Mouse (Mus musculus): ENCODE data around the gene Mrpl12. TPM values are rescaled to one million over a fixed set of nuclear protein-coding genes. Genes with fewer than 3 reads are reported as not detected.

The Mrpl12 gene
- polyA plus RNA-seq, 1 experiment from 2014 or later, result 162 TPM

DNA sequence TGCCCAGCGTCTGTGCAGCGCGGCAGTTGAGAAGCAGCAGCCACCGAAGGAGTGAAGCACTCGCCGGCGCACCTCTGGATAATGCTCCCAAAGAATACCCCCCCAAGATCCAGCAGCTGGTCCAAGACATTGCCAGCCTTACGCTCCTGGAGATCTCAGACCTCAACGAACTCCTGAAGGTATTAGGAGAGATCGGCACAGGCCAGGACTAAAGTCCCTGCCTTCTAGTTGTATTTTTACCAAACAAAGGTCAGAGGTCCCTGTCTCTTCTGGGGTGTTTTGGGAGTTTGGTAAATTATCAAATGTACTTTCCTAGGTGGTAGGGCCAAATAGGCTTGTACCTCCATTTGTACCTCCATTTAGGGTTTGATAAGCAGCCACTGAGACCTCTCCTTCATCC, 838 bp downstream of the Mrpl12 start:
- Histone ChIP-seq H3K9me3 (replicated peaks; ENCODE audit: control insufficient read depth, low read length) (no peaks in the 10 kb centered on the region), H3K27ac (replicated peaks; ENCODE audit: low read depth, low read length) (no peak overlapping the region), H3K36me3 (replicated peaks; ENCODE audit: control insufficient read depth, insufficient read depth, low read depth, low read length) (peaks cover 18% of the 10 kb centered on the region), H3K4me2 (ENCODE audit: low read depth, low read length) (peak overlapping the region; percentile 76), H3K9ac (replicated peaks; ENCODE audit: low read length) (peak overlapping the region; percentile 71), H3K4me3 (ENCODE audit: low read depth, low read length) (peak overlapping the region; percentile 85), H3K4me1 (ENCODE audit: control insufficient read depth, insufficient read depth, low read length) (0 out of 2 replicates have a peak, but pooled peaks cover 4% of the 10 kb centered on the region), H3K27me3 (ENCODE audit: control insufficient read depth, insufficient read depth, low read length) (no peaks in the 10 kb centered on the region)
- 10% methylated on average over 10 of the region's 10 CpGs for WGBS
- ATAC-seq (replicated peaks; ENCODE audit: insufficient number of reproducible peaks, low FRiP score, low TSS enrichment, low read depth) (no peak), DNase-seq (ENCODE audit: low spot score) (no peak)

DNA sequence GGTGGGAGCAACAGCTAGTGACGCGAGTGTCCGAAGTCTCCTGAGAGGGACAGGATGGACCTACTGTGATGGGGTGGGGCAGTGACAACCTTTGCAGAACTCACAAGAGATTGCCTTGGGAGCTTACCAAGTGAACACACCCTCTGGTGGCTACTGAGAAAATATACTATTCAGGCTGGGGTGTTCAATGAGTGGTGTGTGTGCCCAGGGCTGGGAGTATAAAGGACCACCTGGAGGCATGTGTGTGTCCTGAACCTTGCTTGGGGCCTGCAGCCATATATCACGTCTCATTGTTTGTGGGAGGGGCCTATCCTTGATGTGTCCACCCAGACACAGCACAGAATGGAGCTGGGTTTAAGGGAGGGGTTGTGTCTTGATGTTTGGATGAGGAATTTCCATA, 4.1 kb downstream of the Mrpl12 start:
- H3K36me3 ChIP-seq (replicated peaks; ENCODE audit: control insufficient read depth, insufficient read depth, low read depth, low read length), result peaks cover 7% of the 10 kb centered on the region; the same call in 1 of the 2 replicates
- no peaks in the 10 kb centered on the region for H3K9me3 ChIP-seq (replicated peaks; ENCODE audit: control insufficient read depth, low read length)
- H3K9ac ChIP-seq (replicated peaks; ENCODE audit: low read length), result no peak overlapping the region
- no peak overlapping the region for H3K27ac ChIP-seq (replicated peaks; ENCODE audit: low read depth, low read length)
- H3K4me2 ChIP-seq (ENCODE audit: low read depth, low read length), result no peak overlapping the region
- no peaks in the 10 kb centered on the region for H3K27me3 ChIP-seq (ENCODE audit: control insufficient read depth, insufficient read depth, low read length)
- ATAC-seq (replicated peaks; ENCODE audit: insufficient number of reproducible peaks, low FRiP score, low TSS enrichment, low read depth) (no peak), DNase-seq (ENCODE audit: low spot score) (no peak)
- H3K4me3 ChIP-seq (ENCODE audit: low read depth, low read length), result no peak overlapping the region
- WGBS, result 86% methylated on average over 4 of the region's 4 CpGs
- H3K4me1 ChIP-seq (ENCODE audit: control insufficient read depth, insufficient read depth, low read length), result peaks cover 7% of the 10 kb centered on the region

DNA sequence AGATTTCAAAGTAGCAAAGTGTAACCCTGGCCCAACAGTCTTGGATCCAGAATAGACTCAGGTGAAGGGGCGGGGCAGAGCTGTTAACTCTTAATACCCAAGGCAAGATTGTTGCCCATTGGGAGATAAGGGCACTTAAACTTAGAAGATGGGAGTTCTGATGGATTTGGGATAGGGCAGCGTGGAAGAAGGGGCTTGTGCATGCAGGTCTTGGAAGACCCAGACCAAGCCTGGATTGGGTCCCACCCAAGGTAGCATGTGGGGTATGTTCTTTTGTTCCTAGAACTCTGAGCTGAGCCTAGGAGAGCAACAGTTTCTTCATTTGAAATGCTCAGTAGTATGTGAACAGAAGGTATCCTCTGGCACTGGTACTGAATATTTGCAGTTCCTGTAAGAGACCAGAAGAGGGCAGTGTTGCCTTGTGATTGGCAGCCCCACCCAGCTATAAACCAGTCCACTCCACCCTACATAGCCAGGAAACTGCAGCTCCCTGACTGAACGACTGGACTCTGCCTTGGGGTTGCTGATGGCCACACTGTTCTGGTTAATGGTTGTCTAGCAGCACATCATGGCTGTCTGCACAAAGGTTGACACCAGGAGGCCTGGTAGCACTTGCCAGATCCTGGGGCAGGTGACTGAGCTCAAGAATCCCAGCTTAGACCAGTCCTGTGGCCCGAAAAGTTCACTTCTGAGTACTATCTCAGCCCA, 4.8 kb downstream of the Mrpl12 start:
- ATAC-seq (replicated peaks; ENCODE audit: insufficient number of reproducible peaks, low FRiP score, low TSS enrichment, low read depth) (no peak), DNase-seq (ENCODE audit: low spot score) (peak; percentile 90)
- Histone ChIP-seq H3K4me1 (ENCODE audit: control insufficient read depth, insufficient read depth, low read length) (peaks cover 7% of the 10 kb centered on the region), H3K4me3 (ENCODE audit: low read depth, low read length) (no peak overlapping the region), H3K4me2 (ENCODE audit: low read depth, low read length) (no peak overlapping the region), H3K27me3 (ENCODE audit: control insufficient read depth, insufficient read depth, low read length) (no peaks in the 10 kb centered on the region), H3K27ac (replicated peaks; ENCODE audit: low read depth, low read length) (no peak overlapping the region), H3K36me3 (replicated peaks; ENCODE audit: control insufficient read depth, insufficient read depth, low read depth, low read length) (peaks cover 7% of the 10 kb centered on the region; the same call in 1 of the 2 replicates), H3K9ac (replicated peaks; ENCODE audit: low read length) (no peak overlapping the region), H3K9me3 (replicated peaks; ENCODE audit: control insufficient read depth, low read length) (no peaks in the 10 kb centered on the region)
- 58% methylated on average over 4 of the region's 4 CpGs for WGBS

DNA sequence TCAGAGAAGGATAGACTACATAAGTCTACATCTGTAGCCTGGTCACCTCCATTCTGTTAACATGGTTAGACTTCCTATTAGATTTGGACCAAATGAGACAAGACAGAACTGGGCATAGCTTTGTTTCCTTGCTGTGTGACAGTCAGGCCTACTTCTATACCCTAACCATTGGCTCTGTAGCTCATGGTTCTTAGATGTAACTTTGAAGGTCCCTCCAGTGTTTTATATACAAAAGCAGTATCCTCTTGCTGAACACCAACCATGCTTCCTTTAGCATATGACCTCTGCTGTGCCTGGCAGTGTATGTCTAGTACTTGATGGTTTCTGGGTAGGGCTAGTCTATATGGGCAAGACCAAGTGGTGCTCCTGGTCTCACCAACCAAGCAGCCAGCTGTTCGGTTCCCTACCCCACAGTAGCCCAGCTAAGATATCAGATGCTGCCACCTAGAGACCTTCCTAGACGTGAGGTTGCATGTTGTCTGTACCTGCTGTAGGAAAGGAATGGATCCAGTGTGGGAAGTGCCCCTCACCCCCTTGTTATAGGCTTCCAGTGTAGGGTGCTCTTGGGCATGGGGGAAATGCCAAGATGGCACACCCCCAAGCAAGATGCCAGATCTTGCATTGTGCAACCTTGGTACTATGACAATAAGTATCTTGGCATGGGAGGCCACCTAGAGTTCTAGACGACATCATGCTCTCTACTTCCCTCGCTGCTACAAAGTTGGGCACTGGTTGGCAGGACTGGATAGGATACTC, 6.1 kb downstream of the Mrpl12 start:
- H3K4me3 ChIP-seq (ENCODE audit: low read depth, low read length), result no peak overlapping the region
- H3K9me3 ChIP-seq (replicated peaks; ENCODE audit: control insufficient read depth, low read length), result no peaks in the 10 kb centered on the region
- DNase-seq (ENCODE audit: low spot score) (no peak), ATAC-seq (replicated peaks; ENCODE audit: insufficient number of reproducible peaks, low FRiP score, low TSS enrichment, low read depth) (no peak)
- 34% methylated on average over 4 of the region's 4 CpGs for WGBS
- H3K9ac ChIP-seq (replicated peaks; ENCODE audit: low read length), result no peak overlapping the region
- peaks cover 7% of the 10 kb centered on the region; the same call in 1 of the 2 replicates for H3K36me3 ChIP-seq (replicated peaks; ENCODE audit: control insufficient read depth, insufficient read depth, low read depth, low read length)
- H3K27ac ChIP-seq (replicated peaks; ENCODE audit: low read depth, low read length), result no peak overlapping the region
- no peaks in the 10 kb centered on the region for H3K27me3 ChIP-seq (ENCODE audit: control insufficient read depth, insufficient read depth, low read length)
- no peak overlapping the region; the same call in 1 of the 2 replicates for H3K4me2 ChIP-seq (ENCODE audit: low read depth, low read length)
- H3K4me1 ChIP-seq (ENCODE audit: control insufficient read depth, insufficient read depth, low read length), result peaks cover 7% of the 10 kb centered on the region

DNA sequence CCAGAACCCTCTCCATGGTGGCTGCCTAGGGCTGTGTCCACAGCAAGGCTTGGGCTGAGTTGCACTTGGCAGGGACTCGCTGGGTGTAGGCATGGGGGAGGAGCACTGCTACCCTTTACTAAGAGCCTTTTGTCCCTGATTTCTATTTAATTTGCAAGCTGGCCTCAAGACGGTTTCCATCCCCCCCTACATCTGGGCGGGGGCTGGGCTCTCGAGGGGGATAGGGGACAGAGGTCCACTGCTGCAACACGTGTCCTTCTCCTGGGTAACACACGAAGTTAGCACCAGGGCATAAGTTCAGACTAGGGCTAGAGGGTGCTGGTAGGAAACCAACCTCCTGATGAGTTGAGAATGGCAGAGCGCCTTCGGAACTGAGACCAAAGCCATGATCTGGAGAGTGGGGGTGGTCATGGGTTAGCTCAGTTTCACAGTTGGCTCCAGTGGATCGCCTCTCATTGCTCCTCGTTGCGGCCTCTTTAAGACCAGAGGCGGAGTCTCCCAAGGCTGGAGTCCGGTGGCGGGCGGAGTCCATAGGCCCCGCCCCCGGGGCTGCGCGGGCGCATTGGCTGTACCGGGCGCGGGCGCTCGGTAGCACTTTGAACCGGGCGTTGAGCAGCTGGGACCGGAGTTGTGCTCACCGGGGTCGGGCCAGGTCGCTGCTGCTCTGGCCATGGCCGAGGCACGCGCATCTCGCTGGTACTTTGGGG, 7.1 kb downstream of the Mrpl12 start, which contains the start of gene Slc25a10:
Gene Slc25a10 (plus strand): TSS at position 524 of the 707 bp plus-strand sequence.
- under 1% methylated on average over 35 of the region's 35 CpGs for WGBS
- Histone ChIP-seq H3K27me3 (ENCODE audit: control insufficient read depth, insufficient read depth, low read length) (no peaks in the 10 kb centered on the region), H3K4me1 (ENCODE audit: control insufficient read depth, insufficient read depth, low read length) (peaks cover 3% of the 10 kb centered on the region), H3K4me2 (ENCODE audit: low read depth, low read length) (peak within 1 kb of the TSS; percentile 88), H3K4me3 (ENCODE audit: low read depth, low read length) (peak within 1 kb of the TSS; percentile 94), H3K27ac (replicated peaks; ENCODE audit: low read depth, low read length) (peak within 1 kb of the TSS; percentile 72), H3K36me3 (replicated peaks; ENCODE audit: control insufficient read depth, insufficient read depth, low read depth, low read length) (peaks cover 7% of the 10 kb centered on the region; the same call in 1 of the 2 replicates), H3K9me3 (replicated peaks; ENCODE audit: control insufficient read depth, low read length) (no peaks in the 10 kb centered on the region), H3K9ac (replicated peaks; ENCODE audit: low read length) (peak within 1 kb of the TSS; percentile 83)
- ATAC-seq (replicated peaks; ENCODE audit: insufficient number of reproducible peaks, low FRiP score, low TSS enrichment, low read depth) (peak; percentile 80), DNase-seq (ENCODE audit: low spot score) (peak; percentile 95)

DNA sequence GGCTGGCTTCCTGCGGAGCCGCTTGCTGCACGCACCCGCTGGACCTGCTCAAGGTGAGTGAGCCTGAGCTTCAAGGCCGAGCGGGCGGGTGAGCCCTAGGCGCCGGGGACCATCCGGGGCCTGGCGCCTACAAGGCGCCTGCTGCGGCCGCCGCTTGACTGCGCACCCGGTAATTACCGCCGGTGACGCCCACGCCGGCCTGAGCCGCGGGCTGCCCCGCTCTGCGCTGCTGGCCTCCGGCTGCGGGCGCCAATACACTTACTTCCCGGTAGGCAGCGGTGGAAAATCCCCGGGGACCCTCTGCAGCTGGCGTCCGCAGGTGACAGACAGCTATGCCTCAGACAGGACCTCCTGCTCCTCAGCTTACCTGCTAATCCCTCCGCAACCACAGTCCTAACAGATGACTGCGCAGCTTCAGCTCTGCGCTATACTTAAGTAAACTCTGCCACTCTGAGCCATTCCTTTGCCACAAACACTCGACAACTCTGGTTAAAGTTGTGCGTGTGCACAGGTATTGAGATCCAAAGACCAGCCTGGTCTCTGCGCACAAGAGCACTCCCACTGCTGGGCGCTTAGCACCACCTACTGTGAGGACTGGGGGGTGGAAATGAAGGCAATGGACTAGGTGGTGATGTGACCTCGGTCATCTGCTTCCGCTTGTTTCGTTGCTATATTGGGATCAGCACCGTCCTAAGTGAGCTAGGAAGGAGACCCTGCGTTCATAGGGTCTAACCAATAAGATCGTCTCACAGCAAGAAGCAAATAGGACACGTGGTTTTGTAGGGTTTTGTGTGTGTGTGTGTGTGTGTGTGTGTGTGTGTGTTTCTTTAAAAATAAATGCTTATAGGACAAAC, 7.8 kb downstream of the Mrpl12 start:
- H3K36me3 ChIP-seq (replicated peaks; ENCODE audit: control insufficient read depth, insufficient read depth, low read depth, low read length), result peaks cover 4% of the 10 kb centered on the region; the same call in 1 of the 2 replicates
- peak; percentile 62 for DNase-seq (ENCODE audit: low spot score)
- ATAC-seq (replicated peaks; ENCODE audit: insufficient number of reproducible peaks, low FRiP score, low TSS enrichment, low read depth), result peak; percentile 14; the same call in 1 of the 2 replicates
- under 1% methylated on average over 48 of the region's 48 CpGs for WGBS
- H3K4me1 ChIP-seq (ENCODE audit: control insufficient read depth, insufficient read depth, low read length), result peaks cover 3% of the 10 kb centered on the region
- H3K9ac ChIP-seq (replicated peaks; ENCODE audit: low read length), result peak overlapping the region; percentile 83
- H3K4me3 ChIP-seq (ENCODE audit: low read depth, low read length), result peak overlapping the region; percentile 94
- H3K9me3 ChIP-seq (replicated peaks; ENCODE audit: control insufficient read depth, low read length), result no peaks in the 10 kb centered on the region
- H3K27ac ChIP-seq (replicated peaks; ENCODE audit: low read depth, low read length), result peak overlapping the region; percentile 72
- H3K27me3 ChIP-seq (ENCODE audit: control insufficient read depth, insufficient read depth, low read length), result no peaks in the 10 kb centered on the region
- peak overlapping the region; percentile 88 for H3K4me2 ChIP-seq (ENCODE audit: low read depth, low read length)

DNA sequence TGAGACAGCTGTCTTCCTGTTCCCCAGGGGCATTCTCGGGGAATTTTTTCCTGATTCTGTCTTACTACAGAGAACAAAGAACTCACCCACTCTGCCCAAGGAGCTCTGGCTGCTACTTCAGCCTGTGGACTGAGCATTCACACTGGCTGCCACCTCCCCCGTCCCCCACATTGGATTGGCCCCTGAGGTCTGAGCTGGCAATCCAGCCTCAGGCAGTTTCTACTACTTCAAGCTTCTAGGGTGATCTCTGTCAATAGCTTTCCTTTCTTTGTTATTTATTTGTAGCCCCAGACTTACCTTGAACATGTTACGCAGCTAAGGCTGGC, 8.4 kb downstream of the Mrpl12 start:
- Histone ChIP-seq H3K36me3 (replicated peaks; ENCODE audit: control insufficient read depth, insufficient read depth, low read depth, low read length) (peaks cover 5% of the 10 kb centered on the region; the same call in 1 of the 2 replicates), H3K9ac (replicated peaks; ENCODE audit: low read length) (peak overlapping the region; percentile 51), H3K27me3 (ENCODE audit: control insufficient read depth, insufficient read depth, low read length) (no peaks in the 10 kb centered on the region), H3K4me2 (ENCODE audit: low read depth, low read length) (peak overlapping the region; percentile 88), H3K27ac (replicated peaks; ENCODE audit: low read depth, low read length) (0 out of 2 replicates have a peak overlapping the region, but pooled peaks have one; percentile 41), H3K9me3 (replicated peaks; ENCODE audit: control insufficient read depth, low read length) (no peaks in the 10 kb centered on the region), H3K4me3 (ENCODE audit: low read depth, low read length) (peak overlapping the region; percentile 94), H3K4me1 (ENCODE audit: control insufficient read depth, insufficient read depth, low read length) (peaks cover 3% of the 10 kb centered on the region)
- ATAC-seq (replicated peaks; ENCODE audit: insufficient number of reproducible peaks, low FRiP score, low TSS enrichment, low read depth), result no peak
- no peak for DNase-seq (ENCODE audit: low spot score)
- WGBS, result 26% methylated on average over 3 of the region's 3 CpGs

Data from embryonic facial prominence, embryonic 11.5 days (tissue).